Mouse (Mus musculus): ENCODE measurements around the gene Nfia. TPM values are rescaled to one million over a fixed set of nuclear protein-coding genes. Genes with fewer than 3 reads are reported as not detected.

Gene Nfia
- total RNA-seq, 2 experiments from 2014 or later: 113 to 115 TPM

DNA sequence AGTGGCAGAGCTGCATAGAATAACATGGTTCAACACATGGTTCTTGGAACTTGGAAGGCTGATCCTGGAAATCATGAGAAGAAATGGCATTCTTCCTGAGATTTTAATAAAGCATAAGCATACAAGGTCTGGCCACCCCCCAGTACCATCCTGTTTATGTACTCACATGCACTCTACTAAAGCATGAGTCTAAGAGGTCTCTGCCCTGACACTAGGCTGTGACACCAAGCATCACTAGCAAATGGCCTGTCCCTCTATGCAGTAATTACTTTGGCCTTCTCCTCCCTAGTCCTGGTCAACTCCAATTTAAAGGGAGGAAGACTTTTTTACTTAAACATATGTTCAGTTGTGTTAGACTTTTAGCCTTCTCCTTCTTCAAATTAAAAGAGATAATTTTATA is 285.6 kb downstream of the Nfia start:
- no peak overlapping the region for H3K27ac ChIP-seq
- no peak for TF ChIP-seq CTCF (conservative IDR thresholded peaks at IDR 0.05)
- H3K4me3 ChIP-seq: no peak overlapping the region
- DNase-seq (ENCODE audit: low spot score in 2 of 2): no peak

DNA sequence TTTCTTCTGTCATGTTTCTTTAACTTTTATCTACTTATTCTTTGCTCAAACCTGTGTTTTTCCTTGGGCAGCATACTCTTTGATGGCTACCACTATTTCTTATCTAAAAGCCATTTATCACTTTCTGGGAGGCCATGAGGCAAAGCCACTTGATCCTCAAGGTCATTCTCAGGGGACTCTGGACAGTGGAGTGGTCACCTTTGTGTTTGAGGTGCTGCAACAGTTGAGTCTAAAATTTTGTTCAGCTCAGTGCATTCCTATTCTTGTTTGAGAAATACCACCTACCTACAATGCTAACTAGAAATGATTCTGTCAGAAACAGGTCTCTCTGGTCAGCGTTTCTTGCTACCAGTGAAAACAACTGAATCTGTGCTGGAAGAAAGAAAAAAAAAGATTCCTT is 288.1 kb downstream of the Nfia start:
- no peak for TF ChIP-seq CTCF (conservative IDR thresholded peaks at IDR 0.05)
- no peak overlapping the region for H3K27ac ChIP-seq
- no peak for DNase-seq (ENCODE audit: low spot score in 2 of 2)
- no peak overlapping the region for H3K4me3 ChIP-seq

DNA sequence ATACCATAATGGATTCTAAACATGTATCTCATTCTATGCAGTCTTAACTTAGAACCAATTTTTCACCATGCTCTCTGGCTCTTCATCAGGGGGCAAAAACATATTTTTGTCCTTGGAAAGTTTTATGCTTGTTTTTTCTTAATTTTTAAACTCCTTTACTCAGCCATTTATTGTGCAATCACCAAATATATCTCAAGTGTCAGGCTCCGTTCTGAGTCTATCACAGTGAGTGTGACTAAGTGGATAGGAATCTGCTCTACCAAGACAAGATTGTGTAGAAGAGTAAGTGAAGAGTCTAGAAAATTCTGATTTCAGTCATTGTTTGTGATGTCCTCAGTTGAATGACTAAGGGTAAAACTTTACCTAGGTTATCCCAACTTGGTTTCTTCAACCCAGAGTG is 288.6 kb downstream of the Nfia start:
- H3K4me3 ChIP-seq: no peak overlapping the region
- DNase-seq (ENCODE audit: low spot score in 2 of 2): no peak
- no peak for TF ChIP-seq CTCF (conservative IDR thresholded peaks at IDR 0.05)
- H3K27ac ChIP-seq: no peak overlapping the region

DNA sequence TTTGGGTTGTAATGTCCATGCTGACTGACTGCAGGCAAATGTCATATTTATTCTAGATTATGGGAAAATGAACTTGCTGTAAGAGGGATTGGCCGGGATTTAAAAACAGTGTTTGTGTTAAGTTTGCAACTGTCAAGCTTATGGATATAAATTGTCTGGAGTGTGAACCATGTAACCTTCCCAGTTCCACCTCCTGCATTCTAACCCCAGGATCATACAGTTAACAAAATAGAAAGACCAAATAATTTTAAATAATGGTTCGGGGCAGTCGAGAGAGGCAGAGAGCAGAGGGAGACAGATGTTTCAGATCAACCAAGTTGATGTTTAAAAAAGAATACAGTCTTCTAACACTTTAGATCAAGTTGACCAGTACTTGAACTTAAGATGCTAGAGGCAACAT is 290.7 kb downstream of the Nfia start:
- Histone ChIP-seq H3K4me3 (no peak overlapping the region), H3K27ac (no peak overlapping the region)
- no peak for DNase-seq (ENCODE audit: low spot score in 2 of 2)
- no peak for TF ChIP-seq CTCF (conservative IDR thresholded peaks at IDR 0.05)

DNA sequence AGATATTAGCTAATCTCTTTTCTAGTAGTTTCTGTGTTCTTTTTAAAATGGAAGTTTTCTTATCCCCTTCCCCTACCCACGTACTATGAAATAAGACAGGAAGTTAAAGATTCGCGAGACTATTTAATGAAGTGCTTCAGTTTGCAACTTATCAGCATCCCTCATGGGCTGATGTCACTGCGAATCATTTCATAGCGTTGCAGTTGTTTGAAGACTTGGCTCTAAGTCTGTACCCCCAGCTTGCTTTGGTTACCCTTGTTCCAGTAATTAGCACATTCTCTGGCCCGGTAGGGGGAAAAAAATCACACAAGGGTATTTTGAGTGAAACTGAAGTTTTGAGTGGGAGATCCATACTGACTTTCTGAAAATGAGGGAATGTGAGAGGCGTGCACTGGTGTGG is 303.6 kb downstream of the Nfia start:
- no peak overlapping the region for H3K4me3 ChIP-seq

DNA sequence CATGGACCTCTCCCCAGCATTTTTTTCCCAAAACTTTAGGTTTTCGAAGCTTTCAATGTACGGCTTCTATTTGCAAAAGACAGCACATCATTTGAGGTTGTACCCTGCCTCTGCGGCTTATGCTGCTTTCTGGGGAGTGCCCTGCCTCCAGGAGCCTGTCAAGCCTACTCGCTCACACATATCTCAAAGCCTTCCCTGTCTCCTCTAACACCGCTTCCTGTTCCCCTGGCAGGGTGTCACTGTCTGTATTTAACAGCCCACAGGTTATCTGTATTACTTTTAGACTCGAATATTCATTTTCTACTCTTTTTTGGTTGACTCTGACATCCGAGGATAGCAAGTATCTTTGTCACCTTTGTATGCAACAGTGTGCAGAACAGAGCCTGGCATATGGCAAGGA is 304.1 kb downstream of the Nfia start:
- no peak overlapping the region for H3K27ac ChIP-seq
- H3K4me3 ChIP-seq: no peak overlapping the region
- DNase-seq (ENCODE audit: low spot score in 2 of 2): no peak
- TF ChIP-seq CTCF (conservative IDR thresholded peaks at IDR 0.05): no peak

More for the DNA sequence above, 303.6 kb downstream of the Nfia start:
- no peak for DNase-seq (ENCODE audit: low spot score in 2 of 2)
- no peak overlapping the region for H3K27ac ChIP-seq
- TF ChIP-seq CTCF (conservative IDR thresholded peaks at IDR 0.05): no peak

DNA sequence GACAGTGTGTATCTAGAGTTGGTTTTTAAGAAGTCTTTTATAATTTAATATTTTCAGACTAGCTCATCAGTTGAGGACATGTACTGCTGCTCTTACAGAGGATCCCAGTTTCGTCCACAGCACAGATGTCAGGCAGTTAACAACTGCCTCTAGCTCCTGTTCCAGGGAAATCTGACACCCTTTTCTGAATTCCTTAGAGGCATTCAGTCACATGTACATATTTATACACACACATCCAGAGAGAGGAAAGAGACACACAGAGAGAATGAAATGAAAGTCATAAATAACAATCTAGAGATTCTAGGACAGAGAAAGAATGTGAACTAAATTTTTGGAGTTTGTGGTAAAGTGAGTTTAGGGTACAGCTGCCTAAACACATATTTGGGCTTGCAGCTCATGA is 308.1 kb downstream of the Nfia start:
- H3K27ac ChIP-seq: no peak overlapping the region
- H3K4me3 ChIP-seq: no peak overlapping the region
- no peak for DNase-seq (ENCODE audit: low spot score in 2 of 2)
- no peak for TF ChIP-seq CTCF (conservative IDR thresholded peaks at IDR 0.05)

DNA sequence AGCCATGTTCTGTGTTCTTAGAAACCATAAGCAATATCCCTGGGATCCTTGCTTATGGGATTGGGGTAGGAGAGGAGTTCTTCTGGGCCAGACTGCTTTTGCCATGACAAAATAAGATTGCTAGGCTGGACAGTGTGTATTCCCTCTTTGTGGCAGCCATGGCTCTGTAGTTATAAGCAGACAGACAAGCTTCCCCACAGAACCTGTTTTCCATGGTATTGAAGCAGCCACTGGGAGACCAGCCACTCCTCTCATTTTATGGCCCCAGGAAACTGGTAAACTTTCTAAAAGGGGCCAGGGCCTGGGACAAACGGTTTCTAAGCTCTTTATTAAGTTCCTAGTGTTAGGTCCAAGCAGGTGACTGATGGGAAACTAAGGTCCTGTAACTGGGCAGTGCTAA is 309.4 kb downstream of the Nfia start:
- no peak overlapping the region for H3K4me3 ChIP-seq
- DNase-seq (ENCODE audit: low spot score in 2 of 2): no peak
- H3K27ac ChIP-seq: no peak overlapping the region
- TF ChIP-seq CTCF (conservative IDR thresholded peaks at IDR 0.05): no peak

DNA sequence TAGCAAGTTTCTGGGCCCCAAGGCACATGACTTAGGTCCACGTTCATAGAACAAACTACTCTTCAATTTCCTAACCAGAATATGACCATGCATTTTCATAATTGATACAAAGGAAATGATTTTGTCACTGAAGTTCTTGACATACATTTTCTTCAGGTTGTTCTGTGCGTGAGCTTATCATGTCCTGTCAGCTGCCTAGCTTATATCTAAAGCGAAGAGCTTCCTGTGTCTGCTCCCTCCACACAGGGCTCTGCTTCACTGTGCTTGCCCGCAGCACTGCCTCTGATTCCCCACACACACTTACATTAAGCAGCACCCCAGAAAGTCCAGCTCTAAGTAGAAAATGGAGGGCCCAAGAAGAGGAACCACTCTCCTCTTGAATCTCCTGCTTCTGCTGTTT is 310.0 kb downstream of the Nfia start:
- TF ChIP-seq CTCF (conservative IDR thresholded peaks at IDR 0.05): no peak
- DNase-seq (ENCODE audit: low spot score in 2 of 2): no peak
- H3K4me3 ChIP-seq: no peak overlapping the region
- H3K27ac ChIP-seq: 0 out of 2 replicates have a peak overlapping the region, but pooled peaks have one; percentile 10

DNA sequence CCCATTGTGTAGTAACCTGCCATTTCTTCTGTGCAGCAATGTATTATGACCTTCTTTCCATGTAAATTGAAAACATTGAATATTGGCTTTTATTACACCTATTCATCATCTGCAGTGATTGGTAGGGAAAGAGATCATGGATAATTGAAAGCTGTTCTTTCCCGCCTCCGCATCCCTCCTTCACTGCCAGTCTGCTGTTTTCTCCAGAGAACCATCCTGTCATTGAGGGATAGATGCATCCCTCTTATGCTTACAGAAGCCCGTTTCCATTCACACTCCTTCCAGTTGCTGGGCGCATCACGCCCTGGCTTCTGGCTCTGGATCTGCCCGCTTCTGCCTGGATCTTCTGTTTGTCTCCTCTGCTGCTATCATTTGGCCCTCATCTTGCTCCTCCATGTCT is 312.5 kb downstream of the Nfia start:
- peak; percentile 32 to 65 for DNase-seq (ENCODE audit: low spot score in 2 of 2)
- Histone ChIP-seq H3K27ac (peak overlapping the region; percentile 61), H3K4me3 (no peak overlapping the region)
- no peak for TF ChIP-seq CTCF (conservative IDR thresholded peaks at IDR 0.05)

DNA sequence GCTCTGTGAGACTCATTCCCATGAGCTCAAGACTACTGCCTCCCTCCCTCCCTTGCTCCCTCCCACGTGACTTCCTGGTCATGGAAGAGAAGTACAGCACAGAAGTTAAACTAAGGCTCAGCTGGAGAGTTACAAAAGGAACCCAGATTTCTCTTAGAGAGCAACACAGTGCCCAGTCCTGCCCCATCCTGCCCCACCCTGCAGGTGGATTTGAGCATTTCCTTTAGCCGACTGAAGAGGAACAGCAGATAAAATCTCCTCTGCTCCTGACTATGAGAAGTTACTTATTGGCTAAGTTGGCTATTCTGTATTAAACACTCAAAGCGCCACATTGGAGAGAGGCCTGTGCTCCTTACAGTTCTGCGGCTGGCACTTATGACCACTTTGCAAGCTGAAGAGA is 314.4 kb downstream of the Nfia start:
- no peak for TF ChIP-seq CTCF (conservative IDR thresholded peaks at IDR 0.05)
- no peak overlapping the region for H3K4me3 ChIP-seq
- no peak for DNase-seq (ENCODE audit: low spot score in 2 of 2)
- H3K27ac ChIP-seq: no peak overlapping the region

DNA sequence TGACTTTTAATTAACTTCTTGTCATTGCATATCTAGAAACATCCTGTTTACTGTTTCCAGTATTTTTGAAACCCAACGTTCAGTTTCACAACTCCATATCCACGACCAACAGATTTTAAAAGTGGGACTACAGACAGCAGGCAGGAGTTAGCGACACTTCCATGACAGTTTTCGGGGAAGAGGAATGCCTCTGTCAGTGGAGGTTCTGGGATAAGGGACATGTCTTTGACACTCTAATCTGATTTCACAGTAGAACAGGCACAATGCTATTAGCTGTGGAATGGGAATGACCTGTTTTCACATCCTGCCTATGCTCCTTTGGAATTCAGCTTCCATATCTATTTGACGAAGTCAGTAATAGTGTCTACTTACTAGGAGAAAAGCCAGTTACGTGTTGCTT is 317.5 kb downstream of the Nfia start:
- no peak for TF ChIP-seq CTCF (conservative IDR thresholded peaks at IDR 0.05)
- no peak overlapping the region for H3K4me3 ChIP-seq
- H3K27ac ChIP-seq: no peak overlapping the region
- DNase-seq (ENCODE audit: low spot score in 2 of 2): no peak

DNA sequence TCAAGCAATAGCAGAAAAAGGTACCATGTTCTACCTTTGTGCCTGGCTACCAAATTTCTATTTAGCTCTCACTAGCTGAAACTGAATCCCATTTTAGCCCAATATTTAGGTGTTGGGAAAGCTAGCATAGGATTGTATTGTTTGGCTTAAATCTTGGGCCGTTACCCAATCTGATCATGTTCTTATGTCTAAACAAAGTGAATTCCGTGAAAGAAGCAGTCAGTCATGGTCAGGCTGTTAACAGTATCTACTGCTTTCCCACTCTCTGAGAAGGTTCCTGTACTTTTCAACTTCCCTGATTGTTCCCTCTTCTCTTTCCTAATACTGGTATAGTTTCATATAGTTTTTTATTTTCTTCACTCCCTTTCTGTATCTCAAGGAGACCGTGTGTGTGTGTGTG is 318.1 kb downstream of the Nfia start:
- no peak for TF ChIP-seq CTCF (conservative IDR thresholded peaks at IDR 0.05)
- Histone ChIP-seq H3K4me3 (no peak overlapping the region), H3K27ac (peak overlapping the region; percentile 23; the same call in 1 of the 2 replicates)
- no peak for DNase-seq (ENCODE audit: low spot score in 2 of 2)

DNA sequence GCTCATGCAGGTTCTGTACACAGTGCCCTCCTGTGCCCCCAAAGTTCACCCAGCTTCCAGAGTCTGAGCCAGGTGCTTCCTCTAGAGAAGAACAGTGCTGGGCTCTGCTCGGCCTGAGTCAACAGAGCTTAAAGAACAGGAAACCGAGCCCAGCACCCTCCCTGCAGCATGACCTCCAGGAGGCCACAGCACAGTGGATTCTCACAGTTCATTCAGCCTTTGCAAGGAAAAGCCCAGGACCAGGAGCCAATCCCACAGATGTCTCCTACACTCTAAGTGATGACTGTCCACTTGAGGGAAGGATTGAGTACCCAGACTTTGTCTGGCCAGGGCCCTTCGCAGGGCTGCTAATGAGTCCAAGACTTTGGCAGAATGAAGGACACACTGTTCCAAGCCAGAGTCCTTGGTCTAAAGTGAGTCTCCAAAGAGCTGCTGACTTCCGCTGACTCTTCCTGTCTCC is 318.9 kb downstream of the Nfia start:
- no peak overlapping the region for H3K4me3 ChIP-seq
- peak; percentile 31 for TF ChIP-seq CTCF (conservative IDR thresholded peaks at IDR 0.05)
- peak overlapping the region; percentile 75 for H3K27ac ChIP-seq
- DNase-seq (ENCODE audit: low spot score in 2 of 2): no peak

DNA sequence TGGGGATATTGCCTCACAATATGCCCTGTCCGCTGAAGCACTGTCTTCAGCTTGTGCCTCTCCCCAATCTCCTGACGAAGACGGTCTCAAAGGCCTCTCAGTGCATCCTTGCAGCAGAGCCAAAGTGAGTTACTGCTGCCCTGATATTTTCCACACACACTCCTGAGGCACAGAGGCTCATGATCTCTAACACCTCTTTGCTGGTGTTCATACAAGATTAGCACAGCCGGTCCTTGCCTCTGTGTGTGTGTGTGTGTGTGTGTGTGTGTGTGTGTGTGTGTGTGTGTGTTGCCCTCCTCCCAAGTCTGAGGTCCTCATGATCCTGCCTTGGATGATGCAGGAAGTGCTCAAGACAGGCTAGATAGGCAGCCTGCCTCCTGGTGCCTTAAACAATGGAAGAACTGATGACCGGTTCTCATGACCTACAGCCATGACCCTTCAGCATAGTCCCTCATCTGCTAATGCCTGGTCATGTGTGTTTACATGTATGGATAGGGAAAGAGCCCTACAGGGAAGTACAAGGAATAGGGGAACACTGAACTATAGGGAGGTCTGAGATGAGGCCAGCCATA is 319.5 kb downstream of the Nfia start:
- no peak for TF ChIP-seq CTCF (conservative IDR thresholded peaks at IDR 0.05)
- no peak overlapping the region for H3K4me3 ChIP-seq
- H3K27ac ChIP-seq: peak overlapping the region; percentile 75
- DNase-seq (ENCODE audit: low spot score in 2 of 2): no peak
